Mouse (Mus musculus) mature B cell (primary cell): ENCODE measurements around the gene Pax2.

Experiments used
- in situ Hi-C: fragments of 300-500 bp; cut with MboI; formaldehyde crosslinking; loops from 2 replicates; pipeline ENCODE4 v1.14.3; 2019

The Pax2 gene

GRCm38 (mm10) chr19:44755693-44756420 lies at the start of gene Pax2:
TSS of gene Pax2 (plus strand) at chr19:44756045.
- in situ Hi-C loops: no loop called here

GRCm38 (mm10) chr19:44708885-44709284 lies 47.0 kb upstream of the Pax2 start:
- in situ Hi-C loops: no loop called here

- in situ Hi-C loops: no loop called here
Measured at GRCm38 (mm10) chr19:44716731-44717600, 38.9 kb upstream of the Pax2 start.

- in situ Hi-C loops: no loop called here
Measured at GRCm38 (mm10) chr19:44719292-44720193, 36.3 kb upstream of the Pax2 start.

- in situ Hi-C loops: no loop called here
Measured at GRCm38 (mm10) chr19:44720194-44720521, 35.7 kb upstream of the Pax2 start.

GRCm38 (mm10) chr19:44723611-44724440 lies 32.0 kb upstream of the Pax2 start:
- in situ Hi-C loops: no loop called here

GRCm38 (mm10) chr19:44725951-44726791 lies 29.7 kb upstream of the Pax2 start:
- in situ Hi-C loops: no loop called here

GRCm38 (mm10) chr19:44734116-44734515 lies 21.7 kb upstream of the Pax2 start:
- in situ Hi-C loops: no loop called here

- in situ Hi-C loops: no loop called here
Measured at GRCm38 (mm10) chr19:44734682-44735081, 21.2 kb upstream of the Pax2 start.

- in situ Hi-C loops: no loop called here
Measured at GRCm38 (mm10) chr19:44740300-44740699, 15.5 kb upstream of the Pax2 start.

GRCm38 (mm10) chr19:44741091-44741763 lies 14.6 kb upstream of the Pax2 start:
- in situ Hi-C loops: no loop called here

GRCm38 (mm10) chr19:44741764-44742127 lies 14.1 kb upstream of the Pax2 start:
- in situ Hi-C loops: no loop called here

GRCm38 (mm10) chr19:44742131-44743020 lies 13.5 kb upstream of the Pax2 start:
- in situ Hi-C loops: no loop called here

- in situ Hi-C loops: no loop called here
Measured at GRCm38 (mm10) chr19:44743021-44743415, 12.8 kb upstream of the Pax2 start.

GRCm38 (mm10) chr19:44743961-44744520 lies 11.8 kb upstream of the Pax2 start:
- in situ Hi-C loops: no loop called here

GRCm38 (mm10) chr19:44745741-44746140 lies 10.1 kb upstream of the Pax2 start:
- in situ Hi-C loops: no loop called here

- in situ Hi-C loops: no loop called here
Measured at GRCm38 (mm10) chr19:44746541-44747024, 9.3 kb upstream of the Pax2 start.

GRCm38 (mm10) chr19:44747471-44747870 lies 8.4 kb upstream of the Pax2 start:
- in situ Hi-C loops: no loop called here
